Mouse (Mus musculus) ES-Bruce4 (cell line): ENCODE data around the gene Hspa4l. TPM values are rescaled to one million over a fixed set of nuclear protein-coding genes. Genes with fewer than 3 reads are reported as not detected.
"Not testable (repeated sequence)": the region's sequence is repeated elsewhere in the genome, so short reads cannot be mapped to it uniquely, and the experiment has no call there.

Experiments
- H3K27ac ChIP-seq: 2 replicates; pipeline ENCODE4 v1.5.1; 2012; ENCODE audit warnings: low read length, inconsistent platforms; ENCODE audit not compliant: insufficient read depth
- H3K27me3 ChIP-seq: 2 replicates; pipeline ENCODE4 v1.6.1; 2012; ENCODE audit warnings: mild to moderate bottlenecking, low read length, inconsistent platforms; ENCODE audit not compliant: control insufficient read depth, poor library complexity, insufficient read depth, severe bottlenecking
- H3K36me3 ChIP-seq: 2 replicates; pipeline ENCODE4 v1.6.1; 2012; ENCODE audit warnings: inconsistent platforms, mild to moderate bottlenecking, low read length, moderate library complexity; ENCODE audit not compliant: control insufficient read depth, poor library complexity, insufficient read depth, severe bottlenecking
- H3K4me1 ChIP-seq: one replicate; pipeline ENCODE4 v1.8.1; 2011; ENCODE audit warnings: low read length; ENCODE audit not compliant: control insufficient read depth, insufficient read depth
- H3K4me3 ChIP-seq: 2 replicates; pipeline ENCODE4 v1.5.1; 2011; ENCODE audit warnings: low read depth, mild to moderate bottlenecking, low read length
- H3K9ac ChIP-seq: 2 replicates; pipeline ENCODE4 v1.6.1; 2012; ENCODE audit warnings: low read depth, mild to moderate bottlenecking, inconsistent platforms; ENCODE audit not compliant: poor library complexity, severe bottlenecking
- H3K9me3 ChIP-seq: replicated peaks from 2 replicates; pipeline ENCODE4 v1.6.1; 2012; ENCODE audit warnings: mild to moderate bottlenecking, low read length, inconsistent platforms; ENCODE audit not compliant: control insufficient read depth, poor library complexity, insufficient read depth, severe bottlenecking
- CTCF ChIP-seq: IDR thresholded peaks from one replicate; pipeline ENCODE4 v1.8.1; 2011; ENCODE audit warnings: low read depth, low read length
- EP300 ChIP-seq: IDR thresholded peaks from 2 replicates; pipeline ENCODE4 v1.6.1; 2011; ENCODE audit warnings: low read depth, low read length; ENCODE audit not compliant: insufficient read depth
- POLR2A ChIP-seq: IDR thresholded peaks from one replicate; pipeline ENCODE4 v1.8.1; 2011; ENCODE audit warnings: low read length; ENCODE audit not compliant: insufficient read depth
- polyA plus RNA-seq: library from polyadenylated mRNA; stranded (reverse); fragments of >200 nt; gene quantifications from 2 replicates; pipeline ENCODE4 v1.2.4, GENCODE M21; 2011; ENCODE audit warnings: low read depth; ENCODE audit not compliant: missing spikeins, insufficient read depth, insufficient read length

Hspa4l gene
- polyA plus RNA-seq, 1 experiment = 15.4 TPM

DNA sequence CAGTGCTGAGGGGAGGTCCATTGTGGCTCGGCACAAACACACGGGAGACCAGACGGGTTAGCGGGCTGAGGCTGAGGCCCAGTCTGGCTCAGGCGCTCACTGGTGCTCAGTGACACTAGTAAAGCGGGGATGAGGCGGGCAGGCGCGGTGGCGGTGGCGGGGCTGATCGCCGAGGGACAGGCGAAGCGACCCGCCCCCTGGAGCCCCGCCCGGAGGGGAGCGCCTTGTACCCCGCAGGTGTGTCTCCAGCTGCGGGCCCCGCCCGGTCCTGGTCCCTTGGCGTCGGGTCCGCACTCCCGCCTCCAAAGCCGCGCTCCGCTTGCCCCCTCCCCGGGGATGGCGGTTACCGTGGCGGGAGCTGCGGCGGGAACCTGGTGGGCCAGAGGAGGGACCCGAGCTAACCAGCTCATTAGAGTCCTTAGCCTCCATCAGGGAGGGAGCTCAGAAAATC, 56.1 kb downstream of the Hspa4l start:
- Histone ChIP-seq H3K4me3 (peak overlapping the region; percentile 100), H3K4me1 (no peaks in the 10 kb centered on the region), H3K36me3 (peaks cover 22% of the 10 kb centered on the region), H3K27me3 (no peaks in the 10 kb centered on the region), H3K9me3 (no peaks in the 10 kb centered on the region), H3K9ac (peak overlapping the region; percentile 95), H3K27ac (peak overlapping the region; percentile 78)
- no peak for TF ChIP-seq POLR2A
- no peak for TF ChIP-seq EP300
- no peak for TF ChIP-seq CTCF

DNA sequence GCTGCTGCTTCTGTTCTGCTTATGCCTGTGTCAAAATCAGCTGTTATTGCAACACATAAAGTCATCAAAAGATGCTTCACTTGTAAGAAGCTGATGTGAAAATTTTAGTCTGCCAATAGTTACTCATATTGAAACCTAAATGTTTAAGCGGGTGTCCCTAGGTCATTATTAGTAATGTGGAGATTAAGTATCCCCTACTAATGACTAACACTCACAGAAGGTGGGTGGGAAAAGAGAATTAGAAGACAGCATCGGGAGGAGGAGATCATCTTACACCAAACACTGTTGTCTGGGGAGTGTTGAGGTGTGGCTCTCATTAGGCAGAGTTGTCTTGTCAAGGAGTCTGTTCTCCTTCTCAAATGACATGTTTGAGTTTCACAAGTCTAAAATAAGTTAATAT, 62.6 kb downstream of the Hspa4l start:
- peaks cover 62% of the 10 kb centered on the region for H3K36me3 ChIP-seq
- TF ChIP-seq CTCF = no peak
- no peak for TF ChIP-seq EP300
- TF ChIP-seq POLR2A = no peak

DNA sequence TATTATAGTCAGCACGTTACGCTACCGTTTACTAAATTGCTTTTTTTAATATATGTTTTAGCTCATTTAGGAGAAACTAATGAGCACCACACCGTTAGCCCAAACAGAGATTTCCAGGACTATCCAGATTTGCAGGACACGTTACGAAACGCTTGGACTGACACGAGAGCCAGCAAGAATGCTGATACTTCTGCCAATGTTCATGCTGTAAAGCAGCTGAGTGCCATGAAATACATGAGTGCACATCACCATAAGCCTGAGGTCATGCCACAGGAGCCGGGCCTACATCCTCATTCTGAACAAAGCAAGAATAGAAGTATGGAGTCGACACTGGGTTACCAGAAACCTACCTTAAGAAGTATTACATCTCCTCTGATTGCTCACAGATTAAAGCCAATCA, 64.4 kb downstream of the Hspa4l start:
- Histone ChIP-seq H3K36me3 (peaks cover 66% of the 10 kb centered on the region), H3K4me1 (no peaks in the 10 kb centered on the region), H3K27me3 (no peaks in the 10 kb centered on the region), H3K27ac (no peak overlapping the region), H3K9ac (no peak overlapping the region), H3K4me3 (no peak overlapping the region), H3K9me3 (no peaks in the 10 kb centered on the region)
- TF ChIP-seq CTCF (no peak), POLR2A (no peak), EP300 (no peak)

More for the DNA sequence above, 62.6 kb downstream of the Hspa4l start:
- Histone ChIP-seq H3K9me3 (no peaks in the 10 kb centered on the region), H3K9ac (no peak overlapping the region), H3K27me3 (no peaks in the 10 kb centered on the region), H3K27ac (no peak overlapping the region), H3K4me3 (no peak overlapping the region), H3K4me1 (no peaks in the 10 kb centered on the region)

DNA sequence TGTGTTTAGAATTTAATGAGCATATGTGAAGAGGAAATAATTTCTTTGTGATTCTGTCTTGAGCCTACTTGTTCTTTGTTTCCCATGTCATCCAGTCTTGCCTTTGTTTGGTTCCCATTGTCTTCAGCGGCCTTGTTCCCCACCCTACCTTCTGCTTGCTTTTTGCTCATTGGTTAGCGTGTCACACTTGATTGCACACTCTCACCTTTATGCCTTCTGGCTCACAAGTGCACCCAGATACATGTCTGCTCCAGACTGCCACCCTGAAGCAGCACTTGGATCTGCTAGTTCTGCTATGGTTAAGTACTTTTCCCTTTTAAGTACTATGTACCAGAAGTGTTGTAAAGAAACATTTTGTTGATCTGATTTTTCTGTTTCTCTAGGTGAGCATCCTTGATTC, 65.6 kb downstream of the Hspa4l start:
- Histone ChIP-seq H3K4me1 (no peaks in the 10 kb centered on the region), H3K9ac (no peak overlapping the region), H3K27ac (no peak overlapping the region), H3K4me3 (no peak overlapping the region), H3K9me3 (no peaks in the 10 kb centered on the region), H3K27me3 (no peaks in the 10 kb centered on the region), H3K36me3 (peaks cover 73% of the 10 kb centered on the region)
- TF ChIP-seq CTCF (no peak), EP300 (no peak), POLR2A (no peak)

DNA sequence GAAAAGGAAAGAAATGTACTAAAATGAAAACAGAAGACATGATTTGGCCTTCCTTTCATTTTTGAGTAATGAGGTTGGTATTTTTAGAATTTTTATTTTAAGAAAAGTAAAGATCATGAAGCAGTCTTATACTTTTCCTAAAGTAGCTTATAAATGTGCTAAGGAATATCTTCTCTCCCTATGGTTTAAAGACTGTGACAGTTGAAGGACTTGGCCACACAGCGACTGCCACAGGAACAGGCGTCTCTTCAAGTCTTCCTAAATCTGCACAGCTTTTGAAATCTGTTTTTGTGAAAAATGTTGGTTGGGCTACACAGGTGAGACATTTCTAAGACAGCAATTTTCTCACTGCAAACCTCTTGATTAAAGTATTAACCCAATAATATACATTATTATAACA, 69.0 kb downstream of the Hspa4l start:
- no peak for TF ChIP-seq POLR2A
- TF ChIP-seq EP300 = no peak
- TF ChIP-seq CTCF = no peak
- no peaks in the 10 kb centered on the region for H3K27me3 ChIP-seq
- peaks cover 64% of the 10 kb centered on the region for H3K36me3 ChIP-seq

DNA sequence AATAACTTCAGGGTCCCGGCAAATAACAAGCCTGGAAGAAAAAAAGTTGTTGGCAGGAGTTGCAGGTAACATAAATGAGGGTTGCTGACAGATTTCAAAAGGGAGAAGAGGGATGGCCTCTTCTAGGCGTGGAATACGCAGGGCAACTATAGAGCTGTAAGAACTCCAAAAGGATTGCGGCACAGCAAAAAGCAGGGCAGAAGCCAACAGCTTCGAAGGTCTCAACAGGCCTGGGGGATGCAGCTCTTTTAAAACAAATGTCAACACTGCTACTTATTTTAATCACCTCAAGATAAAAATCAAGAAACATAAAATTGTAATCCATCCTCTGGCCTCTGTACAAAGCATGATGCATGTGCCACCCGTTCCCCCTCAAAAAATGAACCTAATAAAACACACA, 101.2 kb downstream of the Hspa4l start:
- H3K4me3 ChIP-seq, H3K9me3 ChIP-seq, H3K36me3 ChIP-seq, H3K27me3 ChIP-seq, H3K27ac ChIP-seq, H3K4me1 ChIP-seq: not testable (repeated sequence)
- H3K9ac ChIP-seq = peak overlapping the region; percentile 84; the same call in 1 of the 2 replicates

More for the DNA sequence above, 69.0 kb downstream of the Hspa4l start:
- H3K9ac ChIP-seq = no peak overlapping the region
- no peak overlapping the region for H3K27ac ChIP-seq
- no peaks in the 10 kb centered on the region for H3K4me1 ChIP-seq
- no peaks in the 10 kb centered on the region for H3K9me3 ChIP-seq
- H3K4me3 ChIP-seq = no peak overlapping the region

Other genes with a start within 250 kb of the Hspa4l start
- gene Intu, start 213.2 kb upstream of the Hspa4l start, polyA plus RNA-seq = 7.1 and 8.0 TPM in 2 replicates
- not detected in 2 replicates for gene Slc25a31, start 35.6 kb upstream of the Hspa4l start, polyA plus RNA-seq
- gene Plk4, start 55.5 kb downstream of the Hspa4l start, polyA plus RNA-seq = 56.0 and 59.1 TPM in 2 replicates
- 4.9 and 5.4 TPM in 2 replicates for gene Mfsd8, start 102.4 kb downstream of the Hspa4l start, polyA plus RNA-seq
- gene Abhd18, start 102.5 kb downstream of the Hspa4l start, polyA plus RNA-seq = 2.8 and 3.2 TPM in 2 replicates
- gene 1700034I23Rik, start 158.0 kb downstream of the Hspa4l start, polyA plus RNA-seq = not detected in 2 replicates
- 24.5 and 25.6 TPM in 2 replicates for gene Larp1b, start 205.3 kb downstream of the Hspa4l start, polyA plus RNA-seq